Mouse (Mus musculus) urinary bladder, postnatal 25 days (tissue): ENCODE measurements around the gene Morc3.
A peak's percentile ranks its signal among the peaks of the same experiment; 100 is the strongest.

ENCODE experiments used
- DNase-seq: peaks from one replicate; pipeline ENCODE4 v3.0.0; 2022; ENCODE audit warnings: low spot score

The Morc3 gene

DNA sequence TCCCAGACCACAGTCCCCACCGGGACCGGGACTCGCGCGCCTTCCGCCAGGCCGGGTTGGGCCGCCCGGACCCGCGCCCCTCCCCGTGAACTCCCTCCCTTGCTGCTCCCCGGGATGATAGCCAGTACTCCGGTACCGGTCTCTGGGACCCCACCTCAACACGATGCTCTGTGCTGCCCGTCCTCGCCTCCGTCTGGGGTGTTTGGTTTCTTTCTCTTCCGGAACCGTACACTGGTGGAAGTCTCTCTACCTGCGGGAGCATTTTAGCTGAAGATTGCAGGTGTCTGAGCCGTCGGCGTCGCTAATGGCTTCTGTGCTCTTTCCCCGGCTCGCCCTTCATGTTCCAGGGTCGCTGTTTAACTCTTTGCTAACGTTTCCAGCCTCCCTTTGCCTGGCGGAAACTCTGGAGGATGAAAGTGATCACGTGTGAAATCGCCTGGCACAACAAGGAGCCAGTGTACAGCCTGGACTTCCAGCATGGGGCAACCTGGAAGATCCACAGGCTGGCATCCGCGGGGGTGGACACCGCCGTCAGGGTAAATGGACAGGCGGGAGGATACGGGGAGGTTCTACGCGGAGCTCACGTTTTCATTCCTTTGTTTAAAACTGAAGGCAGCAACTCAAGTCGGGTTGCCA is 52.3 kb downstream of the Morc3 start:
- peak; percentile 8 for DNase-seq

DNA sequence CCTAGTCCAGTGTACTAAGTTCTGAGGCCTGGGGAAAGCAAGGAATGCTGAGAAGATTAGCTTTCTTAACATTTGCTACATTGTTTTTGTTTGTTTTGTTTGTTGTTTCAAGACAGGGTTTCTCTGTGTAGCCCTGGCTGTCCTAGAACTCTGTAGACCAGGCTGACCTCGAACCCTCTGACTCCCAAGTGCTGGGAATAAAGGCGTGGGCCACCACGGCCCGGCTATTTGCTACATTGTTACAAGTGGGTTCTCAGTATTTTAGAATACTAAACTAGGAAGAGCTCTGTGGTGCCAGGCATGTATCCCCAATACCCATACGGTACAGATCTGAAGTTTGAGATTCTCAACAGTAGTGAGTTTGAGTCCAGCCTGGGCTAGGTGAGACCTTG is 52.8 kb downstream of the Morc3 start:
- DNase-seq = no peak

DNA sequence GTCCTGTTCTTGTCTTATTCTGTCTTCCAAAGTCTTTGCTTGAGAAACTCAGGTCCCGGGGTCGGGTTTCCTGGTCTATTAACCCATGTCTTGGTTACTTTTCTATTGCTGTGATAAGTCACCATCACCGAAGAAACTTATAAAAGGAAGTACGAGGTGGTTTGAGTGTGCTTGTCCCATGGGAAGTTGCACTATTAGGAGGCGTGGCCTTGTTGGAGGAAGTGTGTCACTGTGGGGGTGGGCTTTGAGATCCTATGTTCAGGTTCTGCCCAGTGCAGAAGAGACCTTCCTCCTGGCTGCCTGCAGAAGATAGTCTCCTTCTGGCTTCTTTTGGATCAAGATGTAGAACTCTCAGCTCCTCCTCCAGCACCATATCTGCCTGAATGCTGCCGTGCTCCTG is 56.6 kb downstream of the Morc3 start:
- DNase-seq = no peak

DNA sequence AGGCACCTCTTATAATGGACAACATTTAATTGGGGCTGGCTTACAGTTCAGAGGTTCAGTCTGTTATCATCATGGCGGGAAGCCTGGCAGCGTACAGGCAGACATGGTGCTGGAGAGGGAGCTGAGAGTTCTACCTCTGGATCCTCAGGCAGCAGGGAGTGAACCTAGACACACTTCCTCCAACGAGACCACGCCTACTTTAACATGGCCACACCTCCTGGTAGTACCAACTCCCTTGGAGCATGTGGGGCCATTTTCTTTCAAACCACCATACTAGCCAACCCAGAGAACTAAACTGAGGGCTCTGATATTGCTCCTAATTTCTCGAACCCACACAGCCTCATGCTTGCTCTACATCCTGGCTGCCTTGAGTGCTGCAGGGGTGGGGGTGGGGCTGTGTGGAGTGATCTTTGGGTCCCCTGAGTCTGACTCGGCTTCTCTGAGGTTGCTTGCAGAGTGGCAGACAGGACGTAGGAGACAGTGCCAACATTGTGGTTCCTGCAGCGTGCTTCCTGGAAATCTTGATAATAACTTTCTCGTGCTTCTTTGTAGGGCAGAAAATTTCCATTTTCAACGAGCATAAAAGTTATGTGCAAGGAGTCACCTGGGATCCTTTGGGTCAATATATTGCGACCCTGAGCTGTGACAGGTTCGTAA is 59.2 kb downstream of the Morc3 start:
- DNase-seq = no peak

DNA sequence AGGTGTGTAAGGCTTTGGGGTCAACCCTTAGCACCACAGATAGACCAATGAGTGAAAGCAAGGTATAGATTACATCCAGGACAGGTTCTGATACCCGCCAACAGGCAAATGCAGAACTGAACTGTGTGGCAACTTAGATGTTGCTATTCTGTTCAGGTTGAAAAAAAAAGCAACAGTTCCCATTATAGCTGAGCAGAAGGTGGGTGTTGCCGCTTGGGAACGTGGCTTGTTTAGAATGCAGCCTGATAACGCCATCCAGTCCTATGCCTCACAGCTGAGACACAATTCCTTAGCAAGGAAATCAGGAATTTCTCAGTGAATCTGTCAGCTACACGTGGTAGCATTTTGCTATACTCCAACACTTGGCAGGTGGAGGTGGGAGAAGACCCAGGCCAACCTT is 61.4 kb downstream of the Morc3 start:
- no peak for DNase-seq

DNA sequence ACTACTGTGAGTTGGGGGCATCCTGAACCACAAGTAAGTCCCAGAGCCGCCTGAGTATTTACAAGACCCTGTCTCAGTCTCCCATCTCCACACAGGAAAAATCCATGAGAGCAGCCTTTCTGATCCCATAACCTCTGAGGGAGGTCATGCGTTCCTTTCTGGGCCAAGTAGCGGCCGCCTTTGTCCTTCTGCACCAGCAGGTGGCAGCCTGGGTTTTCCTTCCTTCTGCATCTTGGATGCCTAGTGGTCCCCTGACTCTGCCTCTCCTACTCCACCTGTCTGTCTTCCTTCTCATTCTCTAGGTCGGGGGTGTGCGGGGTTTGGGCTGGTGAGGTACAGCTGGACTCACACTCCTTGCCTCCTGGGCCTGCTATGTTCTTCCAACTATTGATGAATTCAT is 71.1 kb downstream of the Morc3 start:
- no peak for DNase-seq

DNA sequence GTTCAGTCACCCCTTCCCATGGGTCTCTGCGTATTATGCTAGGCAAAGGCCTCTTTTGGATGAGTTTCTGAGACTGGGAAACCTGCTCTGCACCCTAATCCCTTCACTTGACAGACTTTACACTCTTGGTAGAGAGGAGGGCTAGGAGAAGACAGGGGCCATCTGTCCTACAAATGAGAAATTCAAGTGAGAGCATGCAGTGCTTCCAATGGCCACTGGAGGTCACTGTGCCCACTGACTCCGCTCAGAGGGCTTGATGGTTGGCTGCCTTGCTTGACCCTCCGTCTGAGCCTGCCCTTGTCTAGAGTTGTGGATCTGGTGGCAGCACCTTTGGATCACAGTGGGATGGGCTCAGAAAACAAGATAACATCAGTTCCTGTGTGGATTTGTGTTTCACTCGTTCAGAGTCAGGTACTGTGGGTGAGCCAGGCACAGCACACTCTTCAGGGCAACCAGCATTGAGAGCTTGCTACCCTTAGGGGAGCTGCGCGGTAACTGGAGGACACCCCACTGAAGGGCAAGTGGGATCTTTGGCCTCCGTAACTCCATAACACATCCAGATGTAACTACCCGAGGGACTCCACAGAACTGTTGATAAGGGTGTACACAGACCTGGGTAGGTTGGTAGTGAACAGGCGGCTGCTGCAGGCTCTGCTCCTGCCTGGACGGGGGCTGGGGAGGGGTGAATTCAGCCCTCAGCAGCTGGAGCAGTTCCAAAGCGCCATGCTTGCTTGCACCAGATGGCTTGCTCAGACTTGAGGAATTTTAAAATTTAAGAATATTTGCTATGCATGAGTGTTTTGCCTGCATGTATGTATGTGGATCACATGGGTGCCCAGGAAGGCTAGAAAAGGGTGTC is 74.5 kb downstream of the Morc3 start:
- peak; percentile 53 for DNase-seq

DNA sequence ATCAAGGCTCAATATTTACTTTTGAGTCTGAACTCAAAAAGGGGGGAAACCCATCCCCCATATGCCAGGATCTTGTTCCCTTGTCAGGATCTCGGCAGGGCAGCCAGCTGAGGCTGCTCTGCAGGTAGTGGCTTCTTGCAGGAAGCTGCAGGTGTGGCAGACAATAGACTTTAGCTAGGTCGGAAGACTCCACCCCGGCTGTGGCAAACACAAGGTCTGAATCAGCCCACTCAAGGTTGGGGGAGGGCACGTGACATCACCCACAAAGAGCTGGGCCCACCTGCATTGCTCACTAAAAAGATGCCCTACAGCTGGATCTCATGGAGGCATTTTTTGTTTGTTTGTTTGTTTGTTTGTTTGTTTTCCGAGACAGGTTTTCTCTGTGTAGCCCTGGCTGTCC is 75.8 kb downstream of the Morc3 start:
- no peak for DNase-seq

DNA sequence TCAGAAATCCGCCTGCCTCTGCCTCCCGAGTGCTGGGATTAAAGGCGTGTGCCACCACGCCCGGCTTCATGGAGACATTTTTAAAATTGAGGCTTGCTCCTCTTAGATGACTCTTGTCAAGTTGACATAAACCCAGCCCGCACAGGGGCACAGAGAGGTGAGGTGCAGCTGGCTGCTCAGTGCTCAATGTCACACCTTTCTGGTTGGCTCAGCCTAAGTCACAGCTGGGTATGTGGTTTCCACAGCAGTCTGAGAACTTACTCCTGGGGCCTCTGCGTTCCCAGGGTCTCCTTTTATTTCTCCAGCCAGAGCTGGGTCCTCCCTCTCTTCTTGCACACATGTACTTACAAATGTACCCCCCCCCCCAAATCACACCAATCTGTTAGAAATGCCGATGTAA is 76.3 kb downstream of the Morc3 start:
- no peak for DNase-seq

DNA sequence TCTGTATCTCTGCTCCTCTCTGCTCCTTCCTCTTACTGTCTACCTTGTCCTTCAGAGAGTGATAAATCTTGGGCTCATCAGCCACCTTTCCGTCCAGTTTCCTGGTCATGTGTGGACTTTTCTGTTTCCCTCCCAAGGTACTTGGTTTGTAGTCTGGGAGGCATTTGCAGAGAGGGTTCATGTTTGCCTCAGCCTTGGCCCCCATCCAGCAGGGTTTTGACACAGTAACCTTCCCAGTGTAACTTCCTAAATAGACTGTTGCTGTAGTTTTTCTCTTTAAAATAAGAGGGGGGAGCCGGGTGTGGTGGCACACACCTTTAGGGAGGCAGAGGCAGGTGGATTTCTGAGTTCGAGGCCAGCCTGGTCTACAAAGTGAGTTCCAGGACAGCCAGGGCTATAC is 78.0 kb downstream of the Morc3 start:
- no peak for DNase-seq

DNA sequence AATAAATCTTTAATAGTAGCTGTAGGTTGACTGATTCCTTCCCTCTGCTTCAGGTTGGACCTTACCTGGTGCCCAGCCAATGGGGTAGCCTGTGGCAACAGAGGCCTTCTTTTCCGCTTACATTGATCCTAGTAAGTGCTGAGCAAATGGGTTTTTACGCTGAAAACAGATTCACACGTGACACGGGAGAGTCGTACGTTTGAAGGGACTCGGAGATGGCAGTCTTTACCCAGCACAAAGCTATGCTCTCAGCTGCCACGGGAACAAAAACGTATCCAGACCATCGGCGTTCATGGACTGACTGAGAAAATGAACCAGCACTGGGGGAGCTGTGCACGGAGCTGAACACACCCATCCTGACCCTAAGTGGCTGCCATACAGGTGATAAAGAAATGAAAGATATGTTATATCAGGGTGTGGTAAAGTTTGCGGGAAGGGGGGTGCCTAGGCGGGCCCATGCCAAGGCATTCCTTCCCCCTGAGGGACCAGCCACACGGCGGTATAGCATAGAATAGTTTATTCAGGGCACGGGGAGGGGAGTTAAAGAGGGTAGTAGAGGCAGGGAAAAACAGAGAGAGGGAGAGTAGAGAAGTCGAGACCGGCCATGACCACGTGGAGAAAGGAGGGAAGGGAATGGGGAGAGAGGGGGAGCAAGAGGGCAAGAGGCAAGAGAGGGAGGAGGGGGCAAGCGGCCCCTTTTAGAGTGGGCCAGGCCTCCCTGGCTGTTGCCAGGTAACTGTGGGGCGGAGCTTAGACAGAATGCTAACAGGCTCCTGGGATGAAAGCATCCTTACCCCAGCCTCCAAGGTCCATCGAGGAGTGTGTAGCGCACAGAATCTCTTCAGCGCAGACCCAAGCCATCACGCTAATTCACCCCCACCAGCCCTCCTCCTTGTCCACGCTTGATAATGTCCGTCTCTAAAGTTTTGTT is 79.1 kb downstream of the Morc3 start:
- no peak for DNase-seq

DNA sequence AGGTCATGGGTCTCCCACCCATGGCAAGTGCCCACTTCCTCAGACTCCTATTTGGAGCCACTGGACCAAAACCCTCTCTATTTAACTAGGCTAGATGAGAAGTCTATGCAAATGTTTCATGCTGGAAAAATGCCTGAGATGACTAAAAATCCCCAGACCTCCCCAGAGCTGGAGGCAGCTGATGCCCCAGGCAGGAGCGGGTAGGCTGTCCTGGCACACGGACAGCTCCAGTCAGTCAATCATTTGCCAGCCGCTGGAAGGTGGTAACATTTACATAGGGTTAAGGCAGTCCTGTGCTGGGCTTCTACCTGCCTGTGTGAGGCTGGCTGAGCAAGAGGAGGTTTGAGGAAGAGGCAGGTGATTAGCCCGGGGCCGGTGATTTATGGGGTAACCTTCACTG is 80.2 kb downstream of the Morc3 start:
- no peak for DNase-seq

DNA sequence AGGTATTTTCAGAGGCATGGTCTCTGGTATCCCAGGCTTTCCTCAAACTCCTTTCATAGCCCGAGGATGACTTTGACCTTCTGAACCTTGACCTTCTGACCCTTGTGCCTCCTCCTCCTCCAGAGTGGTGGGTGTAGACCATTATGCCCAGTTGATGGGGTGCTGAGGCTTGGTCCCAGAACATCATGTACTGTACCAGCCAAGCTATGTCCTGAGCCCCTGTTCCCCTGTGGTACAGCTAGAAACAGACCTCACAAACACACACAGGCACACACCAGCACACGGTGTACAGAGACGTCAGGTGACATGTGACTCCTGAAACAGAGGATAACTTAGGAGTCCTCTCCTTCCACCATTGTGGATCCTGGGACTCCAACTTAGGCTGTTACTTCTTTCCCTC is 80.9 kb downstream of the Morc3 start:
- DNase-seq = no peak

DNA sequence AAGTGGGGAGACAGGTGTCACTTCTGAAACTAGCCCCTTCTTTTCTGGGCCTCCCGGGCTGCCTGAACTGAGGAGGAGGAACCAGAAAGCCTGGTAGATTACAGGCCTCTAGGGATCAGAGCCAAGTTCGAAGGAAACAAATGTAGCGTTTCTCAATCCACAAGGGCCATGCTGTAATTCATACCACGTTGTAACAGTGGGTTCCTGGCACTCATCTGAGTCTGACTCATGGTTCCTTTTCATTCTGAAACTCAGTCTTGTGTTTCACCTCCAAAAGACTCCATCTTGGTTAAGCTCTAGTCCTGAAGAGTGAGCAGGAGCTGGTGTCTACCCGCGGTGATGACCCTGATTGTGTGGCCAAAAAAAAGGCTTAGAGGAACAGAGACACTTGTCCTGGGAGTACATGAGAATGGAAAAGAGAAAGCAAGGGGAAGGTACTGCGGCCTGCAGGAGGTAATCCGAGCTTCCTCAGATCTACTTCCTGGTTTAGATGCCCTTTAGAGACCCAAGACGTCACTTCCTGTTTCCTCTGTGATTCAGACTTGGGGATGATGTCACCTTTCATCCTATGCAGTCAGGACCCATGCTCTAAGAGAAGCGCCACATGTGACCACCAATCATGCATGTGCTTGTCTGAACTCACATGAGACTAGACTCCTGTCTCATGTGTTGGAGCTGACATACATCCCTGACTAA is 82.1 kb downstream of the Morc3 start:
- DNase-seq = no peak

DNA sequence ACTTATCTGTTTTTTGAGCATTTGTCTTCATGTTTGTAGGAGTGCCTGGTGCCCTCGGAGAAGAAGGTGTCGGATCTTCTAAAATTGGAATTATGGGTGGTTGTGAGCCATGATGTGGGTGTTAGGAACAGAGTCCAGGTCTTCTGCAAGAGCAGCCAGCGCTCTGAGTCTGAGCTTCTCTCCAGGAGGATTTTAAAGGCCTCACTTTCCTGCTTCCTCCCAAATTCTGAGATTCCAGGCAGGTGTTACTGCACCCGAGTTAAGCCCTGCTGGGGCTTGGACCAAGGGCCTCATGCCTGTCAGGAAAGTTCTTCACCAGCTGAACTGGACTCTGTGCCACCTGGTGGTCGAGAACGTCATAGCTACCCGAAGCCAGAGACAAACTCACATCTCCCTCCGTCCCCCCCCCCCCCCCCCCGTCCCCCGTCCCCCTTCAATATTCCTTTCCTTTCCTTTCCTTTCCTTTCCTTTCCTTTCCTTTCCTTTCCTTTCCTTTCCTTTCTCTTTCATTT is 83.5 kb downstream of the Morc3 start:
- no peak for DNase-seq

DNA sequence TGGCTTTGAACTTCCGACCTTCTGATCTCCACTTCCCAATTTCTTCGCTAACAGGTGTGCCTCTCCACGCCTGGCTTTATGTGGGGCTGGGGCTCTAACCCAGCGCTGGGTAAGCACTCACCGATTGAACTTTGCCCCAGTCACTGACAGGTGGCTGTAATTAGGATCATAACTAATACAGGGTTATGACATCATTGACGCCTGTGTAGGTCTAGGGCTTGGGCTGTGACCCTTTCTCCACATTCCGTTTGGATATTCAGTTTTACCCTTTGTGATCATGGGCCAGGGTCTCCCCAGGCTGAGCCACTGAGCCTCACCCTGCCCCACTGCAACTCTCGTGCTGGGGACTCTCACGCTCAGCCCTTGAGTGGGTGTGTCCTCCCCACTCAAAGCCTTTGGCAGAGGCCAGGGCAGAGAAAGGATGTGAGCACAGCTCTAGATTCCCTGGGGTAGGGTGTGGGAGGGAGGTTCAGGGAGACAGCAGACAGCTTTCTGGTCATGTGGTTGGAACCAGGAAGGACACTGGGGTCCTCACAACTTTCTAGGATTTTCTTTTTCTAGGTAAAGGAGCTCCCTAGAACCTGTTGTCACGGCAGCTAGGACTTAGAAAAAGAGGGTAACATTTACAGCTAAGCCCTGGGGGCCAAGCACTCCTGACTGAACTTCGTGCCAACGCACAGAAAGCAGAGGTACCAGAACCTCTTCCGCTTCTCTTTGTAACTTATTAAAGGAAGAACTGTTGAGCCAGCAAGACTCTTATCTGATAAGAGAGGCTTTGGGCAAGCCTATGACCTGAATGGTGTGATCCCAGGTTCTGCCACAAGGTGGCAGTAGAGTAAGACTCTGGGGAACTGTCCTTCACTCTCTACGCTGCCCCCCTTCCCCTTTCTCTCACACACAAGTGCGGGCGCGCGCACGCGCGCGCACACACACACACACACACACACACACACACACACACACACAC is 86.1 kb downstream of the Morc3 start:
- DNase-seq = peak; percentile 84

DNA sequence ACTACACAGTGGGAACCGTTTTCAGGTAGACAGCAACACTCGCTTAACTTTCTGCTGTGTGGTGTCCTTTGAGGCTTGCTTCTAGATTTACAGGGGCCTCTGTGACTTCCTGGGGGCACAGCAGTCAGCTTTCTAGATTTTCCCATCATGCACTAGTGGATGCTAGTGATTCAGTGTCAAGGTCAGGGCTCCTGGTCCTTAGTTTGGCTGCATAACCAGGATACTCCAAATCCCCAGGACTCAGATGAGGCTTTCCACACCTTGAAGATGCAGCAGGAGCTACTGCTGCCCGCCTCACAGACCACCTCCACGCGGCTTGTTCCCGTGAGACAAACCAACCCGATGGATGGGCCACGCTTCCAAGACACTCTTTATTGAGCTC is 86.7 kb downstream of the Morc3 start:
- no peak for DNase-seq

DNA sequence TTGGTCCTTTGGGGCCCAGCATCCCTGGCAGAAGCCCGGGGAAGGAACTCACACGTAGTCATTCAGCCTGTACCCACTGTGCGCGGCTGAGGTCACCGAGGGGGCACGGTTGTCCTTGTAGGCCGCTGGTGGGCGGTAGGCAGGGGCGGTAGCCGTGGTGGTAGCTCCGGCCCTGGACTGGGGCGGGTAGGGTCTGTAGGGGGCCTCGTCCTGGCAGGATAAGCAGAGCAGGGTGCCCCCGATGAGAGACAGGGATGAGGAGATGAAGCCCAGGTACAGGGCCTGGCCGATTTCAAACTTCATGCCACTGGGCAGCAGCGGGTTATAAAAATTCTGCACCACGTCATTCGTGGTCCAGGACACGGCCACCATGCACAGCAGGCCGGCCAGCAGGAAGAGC is 87.3 kb downstream of the Morc3 start:
- no peak for DNase-seq

DNA sequence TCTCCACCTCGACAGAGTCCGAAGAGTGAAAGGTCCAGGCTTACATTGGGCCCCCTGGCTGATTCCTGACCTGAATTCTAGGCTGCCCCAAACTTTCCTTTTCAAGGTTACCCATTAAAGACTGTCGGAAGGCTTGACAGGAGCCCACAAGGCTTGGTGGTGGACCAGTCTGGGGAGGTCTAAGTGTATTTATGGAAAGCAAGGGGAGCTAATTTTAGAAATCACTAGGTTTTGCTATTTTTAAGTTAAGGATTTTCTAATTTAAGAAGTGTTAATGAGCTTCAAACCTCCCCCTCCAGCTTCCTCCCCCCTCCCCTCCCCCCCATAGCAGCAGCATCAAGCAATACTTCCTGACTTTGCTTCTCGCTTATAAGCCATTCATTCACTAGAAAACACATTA is 88.8 kb downstream of the Morc3 start:
- no peak for DNase-seq

DNA sequence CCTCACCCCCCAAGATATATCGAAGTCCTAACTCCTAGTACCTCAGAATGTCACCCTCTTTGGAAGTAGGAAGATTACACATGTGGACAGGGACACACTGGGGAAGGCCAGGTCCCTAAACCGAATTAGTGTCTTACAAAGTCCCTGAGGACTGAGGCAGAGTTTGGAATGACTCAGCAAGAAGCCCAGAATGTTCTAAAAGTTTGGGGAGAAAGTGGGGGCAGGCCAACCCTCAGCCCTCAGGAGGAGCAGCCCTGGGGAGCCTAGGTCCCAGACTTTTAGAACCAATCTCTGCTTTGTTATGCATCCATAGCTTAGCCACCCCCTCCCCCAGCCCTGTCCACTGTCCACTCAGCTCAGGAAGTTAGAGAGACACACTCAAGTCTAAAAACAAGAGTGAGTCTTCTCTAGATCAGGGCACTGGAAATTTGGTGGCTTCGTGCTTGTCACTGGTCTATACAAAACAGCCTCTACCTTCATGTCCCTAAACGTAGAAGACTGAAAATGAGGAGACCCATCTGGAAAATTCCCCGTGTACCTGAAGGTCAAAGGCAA is 91.0 kb downstream of the Morc3 start:
- no peak for DNase-seq
